Mouse (Mus musculus) liver, embryonic 11.5 days (tissue): ENCODE measurements around the gene Calhm4. TPM values are rescaled to one million over a fixed set of nuclear protein-coding genes. Genes with fewer than 3 reads are reported as not detected.

Experiments used
- ATAC-seq: fragments of 200-750 bp; cut with Nextera tagmentation; replicated peaks from 2 replicates; pipeline ENCODE4 v1.8.0; 2017; ENCODE audit warnings: moderate number of reproducible peaks, mild to moderate bottlenecking, moderate TSS enrichment, moderate library complexity; ENCODE audit not compliant: low FRiP score
- DNase-seq: peaks from one replicate; pipeline ENCODE4 v3.0.0-alpha.2; 2017; ENCODE audit warnings: low spot score
- H3K27ac ChIP-seq: fragments of 300-500 bp; sonication (generic); 2 replicates; pipeline ENCODE4 v1.5.1; 2014; ENCODE audit warnings: mild to moderate bottlenecking, low read depth, low read length, control low read depth
- H3K27me3 ChIP-seq: fragments of 300-500 bp; sonication (generic); replicated peaks from 2 replicates; pipeline ENCODE4 v1.6.1; 2014; ENCODE audit warnings: low read length, mixed read lengths; ENCODE audit not compliant: control insufficient read depth, insufficient read depth
- H3K36me3 ChIP-seq: fragments of 300-500 bp; sonication (generic); 2 replicates; pipeline ENCODE4 v1.6.1; 2014; ENCODE audit warnings: mild to moderate bottlenecking, low read length, moderate library complexity, mixed read lengths; ENCODE audit not compliant: control insufficient read depth, insufficient read depth
- H3K4me1 ChIP-seq: fragments of 300-500 bp; sonication (generic); replicated peaks from 2 replicates; pipeline ENCODE4 v1.6.1; 2014; ENCODE audit warnings: low read length, mixed read lengths; ENCODE audit not compliant: control insufficient read depth, insufficient read depth
- H3K4me2 ChIP-seq: fragments of 300-500 bp; sonication (generic); 2 replicates; pipeline ENCODE4 v1.6.1; 2014; ENCODE audit warnings: mild to moderate bottlenecking, control low read depth, moderate library complexity
- H3K4me3 ChIP-seq: fragments of 300-500 bp; sonication (generic); 2 replicates; pipeline ENCODE4 v1.5.1; 2014; ENCODE audit warnings: low read depth, low read length, control low read depth
- H3K9ac ChIP-seq: fragments of 300-500 bp; sonication (generic); 2 replicates; pipeline ENCODE4 v1.6.1; 2014; ENCODE audit warnings: low read depth, low read length, control low read depth
- H3K9me3 ChIP-seq: fragments of 300-500 bp; sonication (generic); 2 replicates; pipeline ENCODE4 v1.6.1; 2016; ENCODE audit warnings: low read length, inconsistent platforms, mixed read lengths; ENCODE audit not compliant: control insufficient read depth
- WGBS: fragments of 180-500 bp; shearing (Covaris S2); extraction: QIAGEN DNeasy Blood & Tissue Kit; methylation state at CpG from one replicate; pipeline ENCODE4 v1.1.7; 2014; 5-methylcytosine and 5-hydroxymethylcytosine counted together
- polyA plus RNA-seq: library from polyadenylated mRNA; unstranded; fragments of >200 nt; fragmentation: Nextera tagmentation; extraction: Ambion mirVana; gene quantifications from 2 replicates; pipeline ENCODE4 v1.2.1, GENCODE M21; 2014

Calhm4 gene
- polyA plus RNA-seq, result 0.05 TPM in 1 of 2 replicates, not detected in the other

GRCm38 (mm10) chr10:34044210-34044609 is at the start of gene Calhm4:
Gene Calhm4 (minus strand): TSS chr10:34044310.
- H3K4me3 ChIP-seq, result no peak within 1 kb of the TSS

GRCm38 (mm10) chr10:34091888-34092287 is 47.8 kb upstream of the Calhm4 start:
- no peaks in the 10 kb centered on the region for H3K27me3 ChIP-seq
- H3K36me3 ChIP-seq, result no peaks in the 10 kb centered on the region
- no peak overlapping the region for H3K9ac ChIP-seq
- WGBS, result 53% methylated on average over 5 of the region's 5 CpGs
- no peak overlapping the region for H3K27ac ChIP-seq
- no peak for DNase-seq
- H3K9me3 ChIP-seq, result no peaks in the 10 kb centered on the region
- no peak overlapping the region for H3K4me3 ChIP-seq
- H3K4me2 ChIP-seq, result no peak overlapping the region
- H3K4me1 ChIP-seq, result no peaks in the 10 kb centered on the region
- ATAC-seq, result no peak

More at GRCm38 (mm10) chr10:34044210-34044609, at the start of gene Calhm4:
- Histone ChIP-seq H3K36me3 (no peaks in the 10 kb centered on the region), H3K9me3 (no peaks in the 10 kb centered on the region), H3K4me2 (no peak within 1 kb of the TSS), H3K27me3 (no peaks in the 10 kb centered on the region), H3K4me1 (no peaks in the 10 kb centered on the region), H3K9ac (no peak within 1 kb of the TSS), H3K27ac (no peak within 1 kb of the TSS)
- ATAC-seq (no peak), DNase-seq (no peak)
- WGBS, result 77% methylated on average over 5 of the region's 5 CpGs

GRCm38 (mm10) chr10:34090481-34090880 is 46.4 kb upstream of the Calhm4 start:
- DNase-seq (no peak), ATAC-seq (no peak)
- no peak overlapping the region for H3K27ac ChIP-seq

GRCm38 (mm10) chr10:34089517-34089916 is 45.4 kb upstream of the Calhm4 start:
- Histone ChIP-seq H3K9me3 (no peaks in the 10 kb centered on the region), H3K27ac (no peak overlapping the region), H3K4me2 (no peak overlapping the region), H3K27me3 (no peaks in the 10 kb centered on the region), H3K4me3 (no peak overlapping the region), H3K36me3 (no peaks in the 10 kb centered on the region), H3K9ac (no peak overlapping the region), H3K4me1 (no peaks in the 10 kb centered on the region)
- ATAC-seq (no peak), DNase-seq (no peak)
- 40% methylated on average over 3 of the region's 3 CpGs for WGBS

More at GRCm38 (mm10) chr10:34090481-34090880, 46.4 kb upstream of the Calhm4 start:
- 92% methylated on average over 1 of the region's 1 CpGs for WGBS
- H3K4me3 ChIP-seq, result no peak overlapping the region
- no peaks in the 10 kb centered on the region for H3K36me3 ChIP-seq
- no peaks in the 10 kb centered on the region for H3K9me3 ChIP-seq
- H3K4me1 ChIP-seq, result no peaks in the 10 kb centered on the region
- H3K9ac ChIP-seq, result no peak overlapping the region
- H3K27me3 ChIP-seq, result no peaks in the 10 kb centered on the region
- H3K4me2 ChIP-seq, result no peak overlapping the region

- no peak overlapping the region for H3K4me3 ChIP-seq
- H3K27me3 ChIP-seq, result no peaks in the 10 kb centered on the region
- no peak for ATAC-seq
- no peaks in the 10 kb centered on the region for H3K4me1 ChIP-seq
- H3K36me3 ChIP-seq, result no peaks in the 10 kb centered on the region
- DNase-seq, result no peak
- H3K4me2 ChIP-seq, result no peak overlapping the region
- no peak overlapping the region for H3K27ac ChIP-seq
- H3K9me3 ChIP-seq, result no peaks in the 10 kb centered on the region
- WGBS, result 81% methylated on average over 2 of the region's 2 CpGs
- H3K9ac ChIP-seq, result no peak overlapping the region
Measured at GRCm38 (mm10) chr10:34088515-34088914, 44.4 kb upstream of the Calhm4 start.

GRCm38 (mm10) chr10:34086514-34086913 is 42.4 kb upstream of the Calhm4 start:
- H3K9ac ChIP-seq, result no peak overlapping the region
- DNase-seq (no peak), ATAC-seq (no peak)
- H3K4me1 ChIP-seq, result no peaks in the 10 kb centered on the region
- no peak overlapping the region for H3K27ac ChIP-seq
- no peak overlapping the region for H3K4me3 ChIP-seq
- H3K27me3 ChIP-seq, result no peaks in the 10 kb centered on the region
- H3K36me3 ChIP-seq, result no peaks in the 10 kb centered on the region
- H3K9me3 ChIP-seq, result no peaks in the 10 kb centered on the region
- 90% methylated on average over 1 of the region's 1 CpGs for WGBS
- no peak overlapping the region for H3K4me2 ChIP-seq

GRCm38 (mm10) chr10:34074522-34075200 is 30.6 kb upstream of the Calhm4 start:
- Histone ChIP-seq H3K36me3 (no peaks in the 10 kb centered on the region), H3K4me3 (no peak overlapping the region), H3K27ac (no peak overlapping the region), H3K4me1 (no peaks in the 10 kb centered on the region), H3K4me2 (no peak overlapping the region), H3K9me3 (no peaks in the 10 kb centered on the region), H3K27me3 (no peaks in the 10 kb centered on the region), H3K9ac (no peak overlapping the region)
- ATAC-seq (no peak), DNase-seq (no peak)
- 80% methylated on average over 5 of the region's 5 CpGs for WGBS

- WGBS, result 60% methylated on average over 2 of the region's 2 CpGs
- ATAC-seq (no peak), DNase-seq (no peak)
- H3K9me3 ChIP-seq, result no peaks in the 10 kb centered on the region
- H3K27ac ChIP-seq, result no peak overlapping the region
- no peak overlapping the region for H3K4me3 ChIP-seq
- no peaks in the 10 kb centered on the region for H3K36me3 ChIP-seq
- H3K9ac ChIP-seq, result no peak overlapping the region
- H3K4me1 ChIP-seq, result no peaks in the 10 kb centered on the region
- H3K27me3 ChIP-seq, result no peaks in the 10 kb centered on the region
- H3K4me2 ChIP-seq, result no peak overlapping the region
Measured at GRCm38 (mm10) chr10:34071650-34072049, 27.5 kb upstream of the Calhm4 start.

- Histone ChIP-seq H3K27ac (no peak overlapping the region), H3K4me2 (no peak overlapping the region), H3K9me3 (no peaks in the 10 kb centered on the region), H3K9ac (no peak overlapping the region), H3K4me1 (no peaks in the 10 kb centered on the region), H3K36me3 (no peaks in the 10 kb centered on the region), H3K27me3 (no peaks in the 10 kb centered on the region), H3K4me3 (no peak overlapping the region)
- ATAC-seq, result no peak
- DNase-seq, result no peak
- 42% methylated on average over 5 of the region's 5 CpGs for WGBS
Measured at GRCm38 (mm10) chr10:34070999-34071492, 26.9 kb upstream of the Calhm4 start.
